Mouse (Mus musculus): ENCODE measurements at regions not wholly inside any gene's neighbourhood (a gene's known extent, or its start where the extent isn't known, plus 50 kb on each side); places are given as distances from the start of the nearest gene placed in this dataset.
"Not testable (repeated sequence)": the region's sequence is repeated elsewhere in the genome, so short reads cannot be mapped to it uniquely, and the experiment has no call there.

GRCm38 (mm10) chr1:137289456-137289855, 329.2 kb upstream of the Nr5a2 start:
- no peak for DNase-seq

DNA sequence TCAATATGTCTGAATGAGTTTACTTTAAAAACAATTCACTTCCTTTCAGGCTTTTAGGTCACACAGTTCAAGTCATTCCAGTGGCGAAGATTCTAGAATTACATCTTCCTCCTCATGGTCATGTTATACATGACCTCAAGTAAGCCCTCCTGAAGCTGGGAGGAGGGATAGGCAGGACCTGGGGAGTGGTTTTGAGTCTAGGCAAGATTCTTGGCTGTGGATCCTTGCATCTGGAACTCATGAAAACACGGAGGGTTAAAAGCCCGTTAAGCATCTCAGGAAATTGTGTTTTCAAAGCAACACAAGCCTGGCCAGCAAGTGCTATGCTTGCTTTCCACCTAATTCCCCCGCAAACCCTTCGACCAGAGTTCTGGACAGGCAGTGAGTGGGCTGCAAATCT, 323.0 kb upstream of the Nr5a2 start:
- DNase-seq = no peak

DNA sequence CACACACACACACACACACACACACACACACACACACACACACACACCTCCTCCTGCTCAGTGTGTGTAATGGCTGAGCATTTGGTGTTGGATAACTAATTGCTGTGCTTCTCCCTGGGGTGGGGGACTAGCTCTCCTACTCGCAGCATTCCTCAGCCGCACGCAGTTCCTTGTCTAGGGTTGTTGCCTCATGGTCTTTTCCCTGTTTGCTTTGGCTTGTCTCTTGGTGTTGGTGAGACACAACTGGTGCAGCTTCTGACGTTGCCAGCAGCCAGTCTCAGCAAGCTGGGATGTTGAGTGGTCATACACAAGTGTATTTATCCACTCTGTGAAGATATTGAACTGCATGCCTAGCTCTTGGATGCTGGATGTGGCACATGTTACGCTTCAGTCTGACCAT, 322.2 kb upstream of the Nr5a2 start:
- no peak for DNase-seq

DNA sequence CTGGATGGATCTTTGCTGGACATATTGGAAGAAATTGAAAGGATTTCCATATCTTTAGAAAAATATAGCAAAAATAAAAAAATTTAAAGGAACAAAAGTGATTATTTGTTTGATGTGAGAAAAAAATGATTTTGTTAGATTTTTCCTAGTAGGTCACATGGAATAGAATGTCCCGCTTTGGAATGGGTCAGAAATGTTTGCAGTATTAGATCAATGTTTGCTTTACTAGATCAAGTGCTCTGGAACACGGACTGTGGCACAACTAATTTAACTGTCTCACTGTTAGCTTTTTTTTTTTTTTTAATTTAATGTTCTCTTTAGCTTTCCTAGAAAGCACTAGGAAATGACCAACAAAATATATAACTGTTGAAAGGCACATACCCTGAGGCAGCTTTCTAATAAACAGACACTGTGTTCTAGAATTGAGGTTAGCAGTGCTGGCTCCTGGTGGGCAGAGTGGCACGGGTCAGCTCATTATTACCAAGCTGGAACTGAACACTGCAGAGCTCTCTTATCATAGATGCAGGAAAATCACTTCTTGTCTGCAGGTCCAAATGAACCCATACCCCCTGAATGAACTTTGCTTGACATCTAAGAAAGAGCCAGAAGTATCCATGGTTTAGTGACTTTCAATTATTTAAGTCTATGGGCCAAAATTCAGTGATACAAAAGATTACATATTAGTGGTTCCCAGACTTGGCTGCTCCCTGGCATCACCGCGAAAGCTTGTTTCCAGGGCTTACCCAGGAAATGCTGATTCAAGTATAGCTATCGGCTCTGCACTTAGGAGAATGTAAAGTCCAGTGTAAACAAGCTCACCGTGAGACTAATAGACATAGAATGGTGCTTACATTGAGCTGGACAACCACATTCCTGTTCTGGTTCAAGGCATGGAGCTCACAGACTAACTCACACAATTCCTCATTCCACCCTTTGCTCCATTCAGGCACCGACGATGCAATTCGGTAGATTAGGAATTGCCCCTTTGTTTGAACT, 320.4 kb upstream of the Nr5a2 start:
- DNase-seq = no peak

DNA sequence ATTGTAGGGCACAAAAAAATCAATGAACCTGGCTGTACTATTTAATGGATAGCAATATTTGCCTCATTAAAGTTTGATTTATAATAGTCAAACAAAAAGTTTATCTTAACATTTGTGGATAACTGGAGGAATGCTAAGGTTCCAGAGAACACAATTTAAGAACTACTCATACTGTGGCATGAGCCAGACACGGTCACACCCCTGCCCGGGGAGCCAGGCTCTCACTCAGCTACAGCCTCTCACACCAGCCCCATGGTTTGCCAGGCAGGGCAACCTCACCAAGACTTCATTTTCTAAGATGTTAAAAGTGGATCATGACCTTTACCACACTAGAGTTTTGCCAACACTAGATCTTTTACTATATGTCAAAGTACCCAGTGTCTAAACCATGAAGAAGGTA, 319.7 kb upstream of the Nr5a2 start:
- DNase-seq = no peak

GRCm38 (mm10) chr1:137270659-137271612, 310.7 kb upstream of the Nr5a2 start:
- DNase-seq = no peak

GRCm38 (mm10) chr1:137262806-137263370, 302.6 kb upstream of the Nr5a2 start:
- DNase-seq = no peak

DNA sequence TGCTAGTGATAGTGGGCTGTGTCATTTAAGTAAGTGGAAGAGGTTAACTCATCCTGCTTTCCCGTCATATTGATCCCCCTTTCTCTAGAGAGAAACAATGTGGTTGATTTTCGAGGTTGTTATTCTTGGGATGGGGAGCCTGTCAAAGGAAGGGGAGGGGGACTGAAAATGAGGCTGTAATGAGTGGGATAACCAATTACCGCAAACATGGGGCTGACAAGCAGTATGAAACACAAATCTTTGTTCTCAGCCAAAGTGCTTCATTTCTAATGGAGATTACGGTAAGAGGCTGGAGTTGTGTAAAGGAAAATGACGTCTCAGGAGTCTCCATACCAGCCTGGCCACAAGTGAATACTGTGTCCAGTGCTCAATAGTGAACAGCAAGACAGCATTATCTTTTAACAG, 301.9 kb upstream of the Nr5a2 start:
- DNase-seq = no peak

GRCm38 (mm10) chr1:137256294-137256693, 296.0 kb upstream of the Nr5a2 start:
- no peak for DNase-seq

GRCm38 (mm10) chr1:137255041-137255440, 294.8 kb upstream of the Nr5a2 start:
- no peak for DNase-seq

DNA sequence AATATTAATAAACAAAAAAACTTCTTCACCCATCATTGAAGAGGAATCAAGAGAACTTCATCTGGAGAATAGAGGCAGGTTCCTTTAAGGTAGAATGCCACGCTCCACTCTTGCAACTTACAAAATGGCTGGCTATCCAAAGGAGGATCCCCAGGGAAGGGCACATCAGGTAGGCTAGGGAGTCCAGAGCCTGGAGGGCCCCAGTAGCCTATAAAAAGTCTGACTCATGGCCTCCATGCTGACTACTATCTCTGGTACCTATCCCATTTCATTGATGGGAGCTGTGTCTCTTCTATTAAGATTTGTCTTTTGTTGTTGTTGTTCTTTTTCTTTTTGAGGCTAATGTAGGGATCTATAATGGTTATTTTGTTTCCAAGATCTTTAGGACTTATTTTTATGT, 294.4 kb upstream of the Nr5a2 start:
- DNase-seq = no peak

DNA sequence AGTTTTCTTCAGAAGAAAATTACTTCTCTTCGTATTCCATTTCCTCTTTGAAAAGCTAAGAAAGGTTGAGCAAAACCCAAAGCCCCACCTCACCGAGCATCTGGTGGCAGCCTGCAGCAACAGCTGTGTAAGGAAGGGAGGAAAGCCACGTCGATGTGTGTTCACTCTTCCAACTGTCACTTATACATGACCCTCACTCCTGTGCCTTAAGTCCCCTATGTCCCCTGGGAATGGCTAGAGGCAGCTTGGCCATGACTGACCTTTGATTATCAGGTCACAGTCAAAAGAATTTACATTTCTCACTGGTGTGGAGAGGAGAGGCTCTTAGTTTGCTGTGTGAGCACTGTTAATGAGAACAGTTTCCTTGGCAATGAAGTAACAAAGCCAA, 266.8 kb upstream of the Nr5a2 start:
- DNase-seq = no peak

- no peak for DNase-seq
Measured at GRCm38 (mm10) chr1:137226479-137227097, 266.3 kb upstream of the Nr5a2 start.

DNA sequence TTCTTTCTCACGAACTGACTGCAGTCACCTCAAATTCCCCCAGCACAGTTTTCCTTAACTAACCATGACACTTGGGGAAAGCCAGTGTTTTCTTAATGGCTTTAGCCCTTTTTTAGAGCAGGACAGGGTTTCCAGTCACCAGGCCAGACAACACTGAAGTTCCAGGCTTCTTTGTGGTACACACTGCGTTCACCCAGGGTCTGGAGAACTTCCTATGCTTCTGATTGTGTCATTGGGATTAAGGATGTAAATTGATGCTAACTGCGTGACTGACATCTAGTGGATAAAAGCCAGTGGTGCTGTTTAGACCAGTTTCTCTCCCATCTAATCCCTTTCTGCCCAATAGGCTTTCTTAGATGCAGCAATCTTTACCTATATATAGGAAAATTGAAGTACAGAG, 265.2 kb upstream of the Nr5a2 start:
- peak; percentile 47 for DNase-seq

DNA sequence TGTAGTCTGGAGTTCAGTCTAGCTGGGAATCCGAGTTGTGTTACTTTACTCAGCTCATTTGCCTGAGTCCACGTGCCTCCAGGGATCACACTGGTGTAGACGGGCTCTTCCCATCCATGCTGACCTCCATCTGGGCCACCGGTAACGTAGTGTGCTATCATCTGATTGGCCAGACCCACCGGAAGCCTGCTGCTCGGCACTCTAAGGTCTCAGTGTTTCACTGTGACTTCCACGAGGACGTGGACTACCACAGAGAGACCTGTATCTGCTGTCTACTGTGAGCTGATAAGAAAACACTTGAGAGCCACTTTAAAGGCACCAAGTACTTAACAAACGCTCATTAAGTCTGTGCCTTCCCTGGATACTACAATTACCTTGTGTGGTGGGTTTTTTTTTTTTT, 262.8 kb upstream of the Nr5a2 start:
- DNase-seq = no peak

- DNase-seq = peak; percentile 24
Measured at GRCm38 (mm10) chr1:137221087-137222057, 261.1 kb upstream of the Nr5a2 start.

DNA sequence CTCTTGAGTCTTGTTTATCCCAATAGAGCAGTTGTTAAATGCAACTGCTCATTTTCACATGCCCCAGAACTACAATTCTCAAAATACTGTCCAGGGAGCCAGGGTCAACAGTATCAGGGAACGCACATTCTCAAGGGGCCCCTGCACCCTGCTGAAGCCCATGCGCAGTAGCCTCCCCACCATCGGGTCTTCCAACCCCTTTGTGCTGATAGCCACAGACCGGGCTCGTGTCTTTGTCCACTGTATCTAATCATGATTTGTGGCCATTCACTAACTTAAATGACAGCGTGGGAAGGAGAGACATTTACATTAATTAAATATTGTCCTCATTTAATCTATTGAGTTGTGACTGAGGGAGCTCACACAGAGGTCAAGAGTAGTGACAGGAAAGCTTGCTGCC, 260.0 kb upstream of the Nr5a2 start:
- DNase-seq = no peak

- DNase-seq = no peak
Measured at GRCm38 (mm10) chr1:137218611-137219010, 258.4 kb upstream of the Nr5a2 start.

- DNase-seq = no peak
Measured at GRCm38 (mm10) chr1:137218096-137218495, 257.8 kb upstream of the Nr5a2 start.

DNA sequence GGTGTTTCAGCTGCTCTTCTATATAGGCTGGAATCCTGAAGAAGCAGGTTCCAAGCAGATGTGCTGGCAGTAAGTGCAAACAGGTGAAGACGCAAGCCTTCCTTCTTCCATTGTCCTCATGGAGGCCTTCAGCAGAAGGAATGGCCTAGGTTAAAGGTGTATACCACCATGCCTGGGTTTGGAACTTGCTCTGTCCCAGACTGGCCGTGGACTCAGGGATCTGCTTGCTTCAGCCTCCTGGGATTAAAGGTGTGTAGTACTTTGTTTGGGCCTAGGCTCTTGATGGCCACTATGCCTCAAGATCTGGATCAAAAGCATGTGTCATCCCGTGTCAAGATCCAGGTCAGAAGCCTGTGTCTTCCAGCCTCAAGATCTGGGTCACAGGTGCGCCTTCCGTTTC, 257.0 kb upstream of the Nr5a2 start:
- no peak for DNase-seq

DNA sequence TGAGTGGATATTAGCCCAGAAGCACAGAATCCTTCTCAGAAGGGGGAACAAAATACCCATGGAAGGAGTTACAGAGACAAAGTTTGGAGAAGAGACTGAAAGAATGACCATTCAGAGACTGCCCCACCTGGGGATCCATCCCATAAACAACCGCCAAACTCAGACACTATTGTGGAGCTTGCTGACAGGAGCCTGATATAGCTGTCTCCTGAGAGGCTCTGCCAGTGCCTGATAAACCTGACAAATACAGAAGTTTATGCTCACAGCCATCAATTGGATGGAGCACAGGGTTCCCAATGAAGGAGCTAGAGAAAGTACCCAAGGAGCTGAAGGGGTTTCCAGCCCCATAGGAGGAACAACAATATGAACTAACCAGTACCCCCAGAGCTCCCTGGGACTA, 254.1 kb upstream of the Nr5a2 start:
- DNase-seq = not testable (repeated sequence)

- no peak for DNase-seq
Measured at GRCm38 (mm10) chr1:137213717-137214116, 253.5 kb upstream of the Nr5a2 start.
